26 mouse cellular contexts compared by ENCODE assay signal in genomic region chr2:52849092-52849491, GRCm38 (mm10). TPM values are rescaled to one million over a fixed set of nuclear protein-coding genes. Genes with fewer than 3 reads are reported as not detected.
DNase-seq lines count a peak whose midpoint lies in the region; ATAC-seq lines count a peak whose summit lies in the region.
"Had no signal": no experiment of that assay in that cellular context is flagged by ENCODE, and none has a peak within 500 bp of the region (broad histone marks: within the 10 kb centered on the region; RNA-seq: fewer than 3 reads in every experiment).

No protein-coding gene starts in this region.

- no peaks in the 10 kb centered on the region for H3K4me1 ChIP-seq in embryonic facial prominence, embryonic 14.5 days (ENCODE audit: control insufficient read depth, insufficient read depth, low read length)
- peaks cover 8% of the 10 kb centered on the region; the same call in 1 of the 2 replicates for H3K4me1 ChIP-seq in embryonic facial prominence, embryonic 10.5 days
- 0 out of 2 replicates have a peak, but pooled peaks cover 4% of the 10 kb centered on the region for H3K4me1 ChIP-seq in forebrain, embryonic 16.5 days (replicated peaks; ENCODE audit: control insufficient read depth, insufficient read depth, low read length)
- H3K4me1 ChIP-seq in forebrain, embryonic 12.5 days: no peaks in the 10 kb centered on the region; the same call in 1 of the 2 replicates
- H3K4me1 ChIP-seq in hindbrain, embryonic 10.5 days (replicated peaks): no peaks in the 10 kb centered on the region
- H3K4me1 ChIP-seq: heart, embryonic 12.5 days; heart, embryonic 15.5 days had no signal

- H3K36me3 ChIP-seq in embryonic facial prominence, embryonic 14.5 days (ENCODE audit: control insufficient read depth, insufficient read depth, low read length): no peaks in the 10 kb centered on the region
- H3K36me3 ChIP-seq in embryonic facial prominence, embryonic 10.5 days (replicated peaks): no peaks in the 10 kb centered on the region
- no peaks in the 10 kb centered on the region for H3K36me3 ChIP-seq in forebrain, embryonic 16.5 days (ENCODE audit: control insufficient read depth, insufficient read depth)
- H3K36me3 ChIP-seq in forebrain, embryonic 12.5 days (replicated peaks): no peaks in the 10 kb centered on the region
- H3K36me3 ChIP-seq in hindbrain, embryonic 10.5 days: no peaks in the 10 kb centered on the region
- H3K36me3 ChIP-seq: embryonic facial prominence, embryonic 13.5 days; forebrain, embryonic 10.5 days; heart, embryonic 12.5 days; heart, embryonic 15.5 days had no signal

- no peak for ATAC-seq in embryonic facial prominence, embryonic 14.5 days (ENCODE audit: low read depth)
- ATAC-seq in forebrain, embryonic 16.5 days: peak; percentile 61; the same call in 1 of the 2 replicates
- no peak for ATAC-seq in forebrain, embryonic 12.5 days (ENCODE audit: low FRiP score)
- ATAC-seq: activated CD4-positive, CD25-positive, alpha-beta regulatory T cell, adult 4 months; hindbrain, postnatal 0 days; inflammation-experienced regulatory T-cells, adult 6 months; intestine, embryonic 16.5 days had no signal

- H3K27me3 ChIP-seq in embryonic facial prominence, embryonic 14.5 days (replicated peaks; ENCODE audit: control insufficient read depth, insufficient read depth, low read length): no peaks in the 10 kb centered on the region
- peaks cover 13% of the 10 kb centered on the region; the same call in 1 of the 2 replicates for H3K27me3 ChIP-seq in embryonic facial prominence, embryonic 10.5 days (replicated peaks; ENCODE audit: low read depth, poor library complexity, severe bottlenecking)
- H3K27me3 ChIP-seq in forebrain, embryonic 16.5 days (replicated peaks; ENCODE audit: control insufficient read depth, insufficient read depth, low read length): no peaks in the 10 kb centered on the region
- H3K27me3 ChIP-seq in forebrain, embryonic 12.5 days: peaks cover 17% of the 10 kb centered on the region; the same call in 1 of the 2 replicates
- 0 out of 2 replicates have a peak, but pooled peaks cover 4% of the 10 kb centered on the region for H3K27me3 ChIP-seq in hindbrain, embryonic 10.5 days (ENCODE audit: insufficient read depth, poor library complexity, severe bottlenecking)

- H3K27ac ChIP-seq in embryonic facial prominence, embryonic 14.5 days (replicated peaks; ENCODE audit: low read depth, low read length): no peak overlapping the region
- no peak overlapping the region for H3K27ac ChIP-seq in embryonic facial prominence, embryonic 10.5 days (replicated peaks)
- no peak overlapping the region for H3K27ac ChIP-seq in forebrain, embryonic 16.5 days (ENCODE audit: low read length)
- no peak overlapping the region for H3K27ac ChIP-seq in forebrain, embryonic 12.5 days
- no peak overlapping the region for H3K27ac ChIP-seq in hindbrain, embryonic 10.5 days
- H3K27ac ChIP-seq: embryonic facial prominence, embryonic 13.5 days; forebrain, embryonic 10.5 days; heart, embryonic 15.5 days; hindbrain, embryonic 14.5 days; hindbrain, postnatal 0 days had no signal

- DNase-seq in embryonic facial prominence, embryonic 14.5 days (ENCODE audit: low spot score): peak; percentile 24
- no peak for DNase-seq in embryonic facial prominence, embryonic 10.5 days (ENCODE audit: low spot score)
- peak; percentile 37 for DNase-seq in layer of hippocampus, adult 9-11 months
- no peak for DNase-seq in layer of hippocampus, postnatal 25 days (ENCODE audit: extremely low spot score in 1 of 2, low spot score in 1 of 2)
- DNase-seq in hindbrain, embryonic 10.5 days (ENCODE audit: low spot score): no peak
- DNase-seq: adrenal gland, adult 8-10 months; adrenal gland, postnatal 25 days; cerebellum, adult 11 months; cerebellum, adult 2 months; cerebellum, adult 9-11 months; cerebellum, postnatal 25 days; gastrocnemius, postnatal 10 days; gastrocnemius, postnatal 36 days; heart, postnatal 10 days; heart, postnatal 36 days had no signal

- 67% methylated on average over 3 of the region's 3 CpGs for WGBS in embryonic facial prominence, embryonic 14.5 days
- WGBS in embryonic facial prominence, embryonic 10.5 days: 85% methylated on average over 3 of the region's 3 CpGs
- WGBS in forebrain, embryonic 16.5 days: 60% methylated on average over 3 of the region's 3 CpGs
- 82% methylated on average over 3 of the region's 3 CpGs for WGBS in forebrain, embryonic 12.5 days
- WGBS in hindbrain, embryonic 10.5 days: 83% methylated on average over 3 of the region's 3 CpGs

- H3K9ac ChIP-seq in embryonic facial prominence, embryonic 14.5 days (ENCODE audit: low read depth, low read length): no peak overlapping the region
- H3K9ac ChIP-seq in forebrain, embryonic 16.5 days (replicated peaks; ENCODE audit: low read depth, low read length): no peak overlapping the region
- no peak overlapping the region for H3K9ac ChIP-seq in forebrain, embryonic 12.5 days
- H3K9ac ChIP-seq: embryonic facial prominence, embryonic 13.5 days; heart, embryonic 12.5 days; heart, embryonic 15.5 days; hindbrain, embryonic 14.5 days had no signal

- H3K9me3 ChIP-seq in embryonic facial prominence, embryonic 14.5 days (ENCODE audit: control insufficient read depth, low read length): no peaks in the 10 kb centered on the region
- H3K9me3 ChIP-seq in embryonic facial prominence, embryonic 10.5 days: no peaks in the 10 kb centered on the region
- no peaks in the 10 kb centered on the region for H3K9me3 ChIP-seq in forebrain, embryonic 16.5 days (ENCODE audit: control insufficient read depth, low read length)
- H3K9me3 ChIP-seq in forebrain, embryonic 12.5 days: no peaks in the 10 kb centered on the region
- no peaks in the 10 kb centered on the region for H3K9me3 ChIP-seq in hindbrain, embryonic 10.5 days
- H3K9me3 ChIP-seq: embryonic facial prominence, embryonic 13.5 days; forebrain, embryonic 10.5 days; heart, embryonic 12.5 days; heart, embryonic 15.5 days had no signal

- no peak overlapping the region for H3K4me2 ChIP-seq in embryonic facial prominence, embryonic 14.5 days (ENCODE audit: low read depth, low read length)
- H3K4me2 ChIP-seq in forebrain, embryonic 16.5 days (ENCODE audit: low read length): no peak overlapping the region
- no peak overlapping the region for H3K4me2 ChIP-seq in forebrain, embryonic 12.5 days
- H3K4me2 ChIP-seq: embryonic facial prominence, embryonic 13.5 days; heart, embryonic 12.5 days; heart, embryonic 15.5 days; hindbrain, embryonic 14.5 days had no signal

- no peak overlapping the region for H3K4me3 ChIP-seq in embryonic facial prominence, embryonic 14.5 days (ENCODE audit: low read depth, low read length)
- H3K4me3 ChIP-seq in embryonic facial prominence, embryonic 10.5 days: no peak overlapping the region
- H3K4me3 ChIP-seq in forebrain, embryonic 16.5 days (replicated peaks; ENCODE audit: low read length): no peak overlapping the region
- H3K4me3 ChIP-seq in forebrain, embryonic 12.5 days (replicated peaks): no peak overlapping the region
- no peak overlapping the region for H3K4me3 ChIP-seq in hindbrain, embryonic 10.5 days
- H3K4me3 ChIP-seq: embryonic facial prominence, embryonic 13.5 days; forebrain, embryonic 10.5 days; heart, embryonic 12.5 days; heart, embryonic 15.5 days had no signal

RNA-seq across cellular contexts. Expression of gene Fmnl2, which starts 8.6 kb away (rescaled TPM):
- 9.9 and 10.4 TPM in 2 replicates for polyA plus RNA-seq in embryonic facial prominence, embryonic 14.5 days (2014; fragmentation: Nextera tagmentation; extraction: Ambion mirVana)
- 6.0 and 7.3 TPM in 2 replicates for polyA plus RNA-seq in embryonic facial prominence, embryonic 10.5 days (2016; fragmentation: Nextera tagmentation; extraction: Ambion mirVana)
- polyA plus RNA-seq in forebrain, embryonic 16.5 days (2015; fragmentation: Nextera tagmentation; extraction: Ambion mirVana): 15.5 and 18.5 TPM in 2 replicates
- 13.9 and 14.6 TPM in 2 replicates for polyA plus RNA-seq in forebrain, embryonic 12.5 days (2016; fragmentation: Nextera tagmentation; extraction: Ambion mirVana)
- total RNA-seq in layer of hippocampus, postnatal 25 days (2021): 10 to 100 TPM; 45.2 to 45.7 TPM
- polyA plus RNA-seq in hindbrain, embryonic 10.5 days (2016; fragmentation: Nextera tagmentation; extraction: Ambion mirVana): 5.7 and 6.6 TPM in 2 replicates

Comparison
In these comparisons a context has a peak if more than half of its experiments do, and no peak if none do; other contexts are left out.
1. DNase-seq: peak in embryonic facial prominence, embryonic 14.5 days (single experiment) and layer of hippocampus, adult 9-11 months (single experiment); none in embryonic facial prominence, embryonic 10.5 days (single experiment), layer of hippocampus, postnatal 25 days (0 of 2) and hindbrain, embryonic 10.5 days (single experiment).